Mouse (Mus musculus): ENCODE results near the gene Sox9.

Sox9 gene

GRCm38 (mm10) chr11:112781994-112782356, at the start of gene Sox9:
Gene Sox9, plus strand, starts transcription at chr11:112782224.
- DNase-seq (ENCODE audit: low spot score in 2 of 2) = peak; percentile 75 to 78

GRCm38 (mm10) chr11:112732401-112732800, 49.6 kb upstream of the Sox9 start:
- DNase-seq (ENCODE audit: low spot score in 2 of 2) = peak; percentile 3 to 7

- no peak for DNase-seq (ENCODE audit: low spot score in 2 of 2)
These were observed 45.0 kb upstream of the Sox9 start for GRCm38 (mm10) chr11:112737071-112737470.

GRCm38 (mm10) chr11:112739681-112740080, 42.3 kb upstream of the Sox9 start:
- no peak for DNase-seq (ENCODE audit: low spot score in 2 of 2)

GRCm38 (mm10) chr11:112756516-112756915, 25.5 kb upstream of the Sox9 start:
- no peak for DNase-seq (ENCODE audit: low spot score in 2 of 2)

GRCm38 (mm10) chr11:112758056-112758455, 24.0 kb upstream of the Sox9 start:
- DNase-seq (ENCODE audit: low spot score in 2 of 2) = no peak

GRCm38 (mm10) chr11:112766956-112767355, 15.1 kb upstream of the Sox9 start:
- DNase-seq (ENCODE audit: low spot score in 2 of 2) = no peak

GRCm38 (mm10) chr11:112767531-112768041, 14.4 kb upstream of the Sox9 start:
- DNase-seq (ENCODE audit: low spot score in 2 of 2) = no peak

- DNase-seq (ENCODE audit: low spot score in 2 of 2) = no peak
These were observed 9.2 kb upstream of the Sox9 start for GRCm38 (mm10) chr11:112772791-112773355.

- peak in 1 of 2 experiments; percentile 8 for DNase-seq (ENCODE audit: low spot score in 2 of 2)
These were observed 2.3 kb upstream of the Sox9 start for GRCm38 (mm10) chr11:112779762-112780161.

GRCm38 (mm10) chr11:112780394-112780920, 1.6 kb upstream of the Sox9 start:
- no peak for DNase-seq (ENCODE audit: low spot score in 2 of 2)

- DNase-seq (ENCODE audit: low spot score in 2 of 2) = peak; percentile 66 to 73
These were observed 751 bp upstream of the Sox9 start for GRCm38 (mm10) chr11:112781035-112781911.

- DNase-seq (ENCODE audit: low spot score in 2 of 2) = peak; percentile 29 to 44
These were observed 515 bp downstream of the Sox9 start for GRCm38 (mm10) chr11:112782357-112783121.

- no peak for DNase-seq (ENCODE audit: low spot score in 2 of 2)
These were observed 1.6 kb downstream of the Sox9 start for GRCm38 (mm10) chr11:112783401-112784346.

GRCm38 (mm10) chr11:112784347-112784902, 2.4 kb downstream of the Sox9 start:
- no peak for DNase-seq (ENCODE audit: low spot score in 2 of 2)

- peak; percentile 14 to 19 for DNase-seq (ENCODE audit: low spot score in 2 of 2)
These were observed 2.9 kb downstream of the Sox9 start for GRCm38 (mm10) chr11:112784903-112785381.

- DNase-seq (ENCODE audit: low spot score in 2 of 2) = no peak
These were observed 3.6 kb downstream of the Sox9 start for GRCm38 (mm10) chr11:112785581-112785980.

- no peak for DNase-seq (ENCODE audit: low spot score in 2 of 2)
These were observed 4.4 kb downstream of the Sox9 start for GRCm38 (mm10) chr11:112786427-112786826.

- DNase-seq (ENCODE audit: low spot score in 2 of 2) = no peak
These were observed 6.3 kb downstream of the Sox9 start for GRCm38 (mm10) chr11:112788296-112788695.

GRCm38 (mm10) chr11:112796379-112796778, 14.4 kb downstream of the Sox9 start:
- DNase-seq (ENCODE audit: low spot score in 2 of 2) = no peak
